Comparison of ENCODE assay signal across 8 mouse cellular contexts in genomic region chr8:104101415-104101814, GRCm38 (mm10). TPM values are rescaled to one million over a fixed set of nuclear protein-coding genes. Genes with fewer than 3 reads are reported as not detected.
DNase-seq lines count a peak whose midpoint lies in the region; ATAC-seq and TF ChIP-seq lines count a peak whose summit lies in the region.
"Had no signal": no experiment of that assay in that cellular context is flagged by ENCODE, and none has a peak within 500 bp of the region (broad histone marks: within the 10 kb centered on the region; RNA-seq: fewer than 3 reads in every experiment).

Gene Cdh5 (plus strand): TSS chr8:104101625.

- ATAC-seq in hindbrain, embryonic 11.5 days (ENCODE audit: low FRiP score): no peak
- no peak for ATAC-seq in CD4-positive, CD25-positive, alpha-beta regulatory T cell, adult 4 months

- H3K4me3 ChIP-seq in hindbrain, embryonic 11.5 days (ENCODE audit: low read depth, low read length): no peak within 1 kb of the TSS

- H3K9me3 ChIP-seq in hindbrain, embryonic 11.5 days (ENCODE audit: control insufficient read depth, low read length): no peaks in the 10 kb centered on the region

- H3K4me1 ChIP-seq in hindbrain, embryonic 11.5 days (replicated peaks; ENCODE audit: control insufficient read depth, insufficient read depth, low read length): 0 out of 2 replicates have a peak, but pooled peaks cover 2% of the 10 kb centered on the region

- intact Hi-C loops in left cerebral cortex, postnatal 25 days (cut with DNase I): no loop called here

- H3K9ac ChIP-seq in hindbrain, embryonic 11.5 days (ENCODE audit: low read depth, low read length): no peak within 1 kb of the TSS

- no peak within 1 kb of the TSS for H3K27ac ChIP-seq in hindbrain, embryonic 11.5 days (ENCODE audit: low read depth, low read length)

- no peak for DNase-seq in brain, embryonic 14.5 days (ENCODE audit: low read depth)
- peak; percentile 26 for DNase-seq in gastrocnemius, adult 18-20 months (ENCODE audit: low spot score)
- no peak for DNase-seq in hindbrain, embryonic 11.5 days (ENCODE audit: low spot score)
- no peak for DNase-seq in left cerebral cortex, postnatal 25 days (ENCODE audit: low spot score in 2 of 2)
- peak; percentile 75 to 90 for DNase-seq in lung, postnatal 4 days
- DNase-seq in frontal cortex, postnatal 25 days (ENCODE audit: low spot score in 2 of 2): no peak

- H3K4me2 ChIP-seq in hindbrain, embryonic 11.5 days (replicated peaks; ENCODE audit: low read depth, low read length): no peak within 1 kb of the TSS

- H3K27me3 ChIP-seq in hindbrain, embryonic 11.5 days (ENCODE audit: control insufficient read depth, insufficient read depth, low read length): no peaks in the 10 kb centered on the region

- 74% methylated on average over 8 of the region's 8 CpGs for WGBS in hindbrain, embryonic 11.5 days

- H3K36me3 ChIP-seq in hindbrain, embryonic 11.5 days (ENCODE audit: control insufficient read depth, insufficient read depth, low read length): no peaks in the 10 kb centered on the region

- TF ChIP-seq POLR2A in brain, embryonic 14.5 days (IDR thresholded peaks at IDR 0.05; ENCODE audit: borderline replicate concordance, extremely low read depth, insufficient read depth, insufficient read length, poor library complexity, severe bottlenecking): no peak

- no peak for TF ChIP-seq CTCF in brain, embryonic 14.5 days (IDR thresholded peaks at IDR 0.05; ENCODE audit: borderline replicate concordance, extremely low read depth, insufficient read depth, insufficient read length)

RNA-seq across cellular contexts. Expression of gene Cdh5, which starts in this region (rescaled TPM):
- polyA plus RNA-seq in brain, embryonic 14.5 days (2012; rRNA removed): 18.2 and 34.6 TPM in 2 replicates
- 10 to 100 TPM; 33.7 to 40.2 TPM for total RNA-seq in gastrocnemius, adult 18-20 months (2021)
- 15.5 and 15.9 TPM in 2 replicates for polyA plus RNA-seq in hindbrain, embryonic 11.5 days (2014; fragmentation: Nextera tagmentation; extraction: Ambion mirVana)
- total RNA-seq in left cerebral cortex, postnatal 25 days (2021): 10 to 100 TPM; 10.4 to 14.9 TPM
- not detected for polyA plus RNA-seq in CD4-positive, CD25-positive, alpha-beta regulatory T cell, adult 4 months (2017; shearing (Covaris generic))
- total RNA-seq: neutrophil, adult 5-6 weeks had no signal

Comparison
In these comparisons a context has a peak if more than half of its experiments do, and no peak if none do; other contexts are left out.
1. RNA of gene Cdh5 (polyA plus RNA-seq): 18.2 to 34.6 TPM in brain, embryonic 14.5 days and 15.5 to 15.9 TPM in hindbrain, embryonic 11.5 days; not detected in CD4-positive, CD25-positive, alpha-beta regulatory T cell, adult 4 months; every median in the first group is over 10 times any median in the second.
2. DNase-seq: peak in gastrocnemius, adult 18-20 months (single experiment) and lung, postnatal 4 days (2 of 2); none in brain, embryonic 14.5 days (single experiment), hindbrain, embryonic 11.5 days (single experiment), left cerebral cortex, postnatal 25 days (0 of 2) and frontal cortex, postnatal 25 days (0 of 2).